Mouse (Mus musculus) hindbrain, embryonic 13.5 days (tissue): ENCODE measurements around the gene Susd1. TPM values are rescaled to one million over a fixed set of nuclear protein-coding genes. Genes with fewer than 3 reads are reported as not detected.
A peak's percentile ranks its signal among the peaks of the same experiment; 100 is the strongest.

Experiments used
- ATAC-seq: fragments of 200-750 bp; cut with Nextera tagmentation; 2 replicates; pipeline ENCODE4 v1.8.0; 2017; ENCODE audit warnings: moderate TSS enrichment; ENCODE audit not compliant: low FRiP score
- H3K27ac ChIP-seq: fragments of 300-500 bp; sonication (generic); 2 replicates; pipeline ENCODE4 v1.5.1; 2015; ENCODE audit warnings: inconsistent platforms, mild to moderate bottlenecking, moderate library complexity
- H3K27me3 ChIP-seq: fragments of 300-500 bp; sonication (generic); 2 replicates; pipeline ENCODE4 v1.6.1; 2015; ENCODE audit warnings: mild to moderate bottlenecking, inconsistent platforms
- H3K36me3 ChIP-seq: fragments of 300-500 bp; sonication (generic); 2 replicates; pipeline ENCODE4 v1.6.1; 2015; ENCODE audit warnings: mild to moderate bottlenecking, inconsistent platforms
- H3K4me1 ChIP-seq: fragments of 300-500 bp; sonication (generic); replicated peaks from 2 replicates; pipeline ENCODE4 v1.6.1; 2015; ENCODE audit warnings: inconsistent platforms
- H3K4me2 ChIP-seq: fragments of 300-500 bp; sonication (generic); 2 replicates; pipeline ENCODE4 v1.6.1; 2015; ENCODE audit warnings: inconsistent platforms, mild to moderate bottlenecking, moderate library complexity
- H3K4me3 ChIP-seq: fragments of 300-500 bp; sonication (generic); 2 replicates; pipeline ENCODE4 v1.5.1; 2015; ENCODE audit warnings: mild to moderate bottlenecking, inconsistent platforms
- H3K9ac ChIP-seq: fragments of 300-500 bp; sonication (generic); 2 replicates; pipeline ENCODE4 v1.6.1; 2015; ENCODE audit warnings: mild to moderate bottlenecking, inconsistent platforms
- H3K9me3 ChIP-seq: fragments of 300-500 bp; sonication (generic); 2 replicates; pipeline ENCODE4 v1.6.1; 2016; ENCODE audit warnings: inconsistent platforms
- WGBS: fragments of 180-500 bp; shearing (Covaris S2); methylation state at CpG from one replicate; pipeline ENCODE4 v1.1.7; 2015; 5-methylcytosine and 5-hydroxymethylcytosine counted together
- polyA plus RNA-seq: library from polyadenylated mRNA; unstranded; fragments of >200 nt; fragmentation: Nextera tagmentation; extraction: Ambion mirVana; gene quantifications from 2 replicates; pipeline ENCODE4 v1.2.1, GENCODE M21; 2015

Gene Susd1
- polyA plus RNA-seq = 1.3 and 1.5 TPM in 2 replicates

- peak within 1 kb of the TSS; percentile 100 for H3K4me2 ChIP-seq
- ATAC-seq = peak; percentile 91
- H3K4me3 ChIP-seq = peak within 1 kb of the TSS; percentile 70
- WGBS = under 1% methylated on average over 74 of the region's 75 CpGs
- H3K36me3 ChIP-seq = no peaks in the 10 kb centered on the region
- peaks cover 46% of the 10 kb centered on the region for H3K27me3 ChIP-seq
- no peaks in the 10 kb centered on the region for H3K9me3 ChIP-seq
- H3K4me1 ChIP-seq = peaks cover 13% of the 10 kb centered on the region
- H3K9ac ChIP-seq = peak within 1 kb of the TSS; percentile 82
- no peak within 1 kb of the TSS for H3K27ac ChIP-seq
Observed at GRCm38 (mm10) chr4:59437990-59438854, at the start of gene Susd1. Susd1 (minus strand) TSS chr4:59438633.

GRCm38 (mm10) chr4:59471306-59471705 lies 32.9 kb upstream of the Susd1 start:
- Histone ChIP-seq H3K36me3 (no peaks in the 10 kb centered on the region), H3K4me2 (no peak overlapping the region), H3K9me3 (no peaks in the 10 kb centered on the region), H3K9ac (no peak overlapping the region), H3K27me3 (no peaks in the 10 kb centered on the region), H3K27ac (no peak overlapping the region), H3K4me1 (no peaks in the 10 kb centered on the region), H3K4me3 (no peak overlapping the region)
- no peak for ATAC-seq

GRCm38 (mm10) chr4:59465449-59465848 lies 27.0 kb upstream of the Susd1 start:
- no peak overlapping the region for H3K4me2 ChIP-seq
- no peaks in the 10 kb centered on the region for H3K27me3 ChIP-seq
- H3K36me3 ChIP-seq = no peaks in the 10 kb centered on the region
- H3K4me3 ChIP-seq = no peak overlapping the region
- no peak overlapping the region for H3K9ac ChIP-seq
- 86% methylated on average over 2 of the region's 2 CpGs for WGBS
- ATAC-seq = no peak
- H3K27ac ChIP-seq = no peak overlapping the region
- no peaks in the 10 kb centered on the region for H3K9me3 ChIP-seq
- no peaks in the 10 kb centered on the region for H3K4me1 ChIP-seq

GRCm38 (mm10) chr4:59464661-59465060 lies 26.2 kb upstream of the Susd1 start:
- Histone ChIP-seq H3K27me3 (no peaks in the 10 kb centered on the region), H3K27ac (no peak overlapping the region), H3K4me2 (no peak overlapping the region), H3K4me3 (no peak overlapping the region), H3K9ac (no peak overlapping the region), H3K9me3 (no peaks in the 10 kb centered on the region), H3K4me1 (no peaks in the 10 kb centered on the region), H3K36me3 (no peaks in the 10 kb centered on the region)
- 87% methylated on average over 6 of the region's 6 CpGs for WGBS
- no peak for ATAC-seq

GRCm38 (mm10) chr4:59462494-59462893 lies 24.1 kb upstream of the Susd1 start:
- H3K4me3 ChIP-seq = no peak overlapping the region
- H3K27me3 ChIP-seq = no peaks in the 10 kb centered on the region
- H3K36me3 ChIP-seq = no peaks in the 10 kb centered on the region
- no peak overlapping the region for H3K9ac ChIP-seq
- H3K4me2 ChIP-seq = no peak overlapping the region
- ATAC-seq = no peak
- no peaks in the 10 kb centered on the region; the same call in 1 of the 2 replicates for H3K4me1 ChIP-seq
- no peaks in the 10 kb centered on the region for H3K9me3 ChIP-seq
- no peak overlapping the region for H3K27ac ChIP-seq
- 87% methylated on average over 6 of the region's 6 CpGs for WGBS

- no peak overlapping the region for H3K9ac ChIP-seq
- H3K4me2 ChIP-seq = no peak overlapping the region
- H3K27me3 ChIP-seq = no peaks in the 10 kb centered on the region
- H3K36me3 ChIP-seq = no peaks in the 10 kb centered on the region
- ATAC-seq = no peak
- H3K9me3 ChIP-seq = no peaks in the 10 kb centered on the region
- H3K4me3 ChIP-seq = no peak overlapping the region
- H3K4me1 ChIP-seq = no peaks in the 10 kb centered on the region; the same call in 1 of the 2 replicates
- 85% methylated on average over 11 of the region's 11 CpGs for WGBS
- H3K27ac ChIP-seq = no peak overlapping the region
Observed at GRCm38 (mm10) chr4:59461116-59461727, 22.8 kb upstream of the Susd1 start.

GRCm38 (mm10) chr4:59459216-59459955 lies 21.0 kb upstream of the Susd1 start:
- no peaks in the 10 kb centered on the region; the same call in 1 of the 2 replicates for H3K4me1 ChIP-seq
- H3K9me3 ChIP-seq = no peaks in the 10 kb centered on the region
- WGBS = 85% methylated on average over 13 of the region's 13 CpGs
- no peak overlapping the region for H3K9ac ChIP-seq
- no peak overlapping the region for H3K4me3 ChIP-seq
- H3K4me2 ChIP-seq = no peak overlapping the region
- H3K36me3 ChIP-seq = no peaks in the 10 kb centered on the region
- no peaks in the 10 kb centered on the region for H3K27me3 ChIP-seq
- no peak overlapping the region for H3K27ac ChIP-seq
- ATAC-seq = no peak

GRCm38 (mm10) chr4:59457941-59458340 lies 19.5 kb upstream of the Susd1 start:
- Histone ChIP-seq H3K36me3 (no peaks in the 10 kb centered on the region), H3K27ac (no peak overlapping the region), H3K27me3 (no peaks in the 10 kb centered on the region), H3K4me2 (no peak overlapping the region), H3K4me1 (no peaks in the 10 kb centered on the region; the same call in 1 of the 2 replicates), H3K4me3 (no peak overlapping the region), H3K9ac (no peak overlapping the region), H3K9me3 (no peaks in the 10 kb centered on the region)
- WGBS = 50% methylated on average over 9 of the region's 9 CpGs
- no peak for ATAC-seq

GRCm38 (mm10) chr4:59457091-59457490 lies 18.7 kb upstream of the Susd1 start:
- no peak overlapping the region for H3K4me3 ChIP-seq
- no peaks in the 10 kb centered on the region; the same call in 1 of the 2 replicates for H3K4me1 ChIP-seq
- no peaks in the 10 kb centered on the region for H3K27me3 ChIP-seq
- no peak overlapping the region for H3K27ac ChIP-seq
- H3K4me2 ChIP-seq = no peak overlapping the region
- H3K9ac ChIP-seq = no peak overlapping the region
- 93% methylated on average over 5 of the region's 5 CpGs for WGBS
- H3K9me3 ChIP-seq = no peaks in the 10 kb centered on the region
- no peak for ATAC-seq
- no peaks in the 10 kb centered on the region for H3K36me3 ChIP-seq

- Histone ChIP-seq H3K9me3 (no peaks in the 10 kb centered on the region), H3K4me2 (no peak overlapping the region), H3K4me1 (no peaks in the 10 kb centered on the region; the same call in 1 of the 2 replicates), H3K4me3 (no peak overlapping the region), H3K9ac (no peak overlapping the region), H3K27ac (no peak overlapping the region), H3K36me3 (no peaks in the 10 kb centered on the region), H3K27me3 (no peaks in the 10 kb centered on the region)
- ATAC-seq = no peak
- WGBS = 76% methylated on average over 2 of the region's 2 CpGs
Observed at GRCm38 (mm10) chr4:59455465-59455864, 17.0 kb upstream of the Susd1 start.

- Histone ChIP-seq H3K9ac (no peak overlapping the region), H3K36me3 (no peaks in the 10 kb centered on the region), H3K27ac (no peak overlapping the region), H3K4me1 (no peaks in the 10 kb centered on the region; the same call in 1 of the 2 replicates), H3K9me3 (no peaks in the 10 kb centered on the region), H3K4me2 (no peak overlapping the region), H3K4me3 (no peak overlapping the region), H3K27me3 (no peaks in the 10 kb centered on the region)
- 77% methylated on average over 3 of the region's 3 CpGs for WGBS
- ATAC-seq = no peak
Observed at GRCm38 (mm10) chr4:59454046-59454445, 15.6 kb upstream of the Susd1 start.

- H3K36me3 ChIP-seq = no peaks in the 10 kb centered on the region
- 88% methylated on average over 8 of the region's 8 CpGs for WGBS
- ATAC-seq = no peak
- H3K27me3 ChIP-seq = no peaks in the 10 kb centered on the region
- no peaks in the 10 kb centered on the region for H3K9me3 ChIP-seq
- H3K27ac ChIP-seq = no peak overlapping the region
- H3K4me2 ChIP-seq = no peak overlapping the region
- no peak overlapping the region for H3K4me3 ChIP-seq
- H3K4me1 ChIP-seq = no peaks in the 10 kb centered on the region
- H3K9ac ChIP-seq = no peak overlapping the region
Observed at GRCm38 (mm10) chr4:59452503-59452933, 14.1 kb upstream of the Susd1 start.
